Mouse (Mus musculus) T-helper 2 cell (primary cell): Measurements from ENCODE around the gene Layn.

Experiments
- in situ Hi-C: fragments of 300-600 bp; cut with MboI, MseI; formaldehyde crosslinking; loops from one replicate; pipeline ENCODE4 v1.15.1; 2025; ENCODE audit warnings: high pct_unique_total_duplicates

Layn gene

DNA sequence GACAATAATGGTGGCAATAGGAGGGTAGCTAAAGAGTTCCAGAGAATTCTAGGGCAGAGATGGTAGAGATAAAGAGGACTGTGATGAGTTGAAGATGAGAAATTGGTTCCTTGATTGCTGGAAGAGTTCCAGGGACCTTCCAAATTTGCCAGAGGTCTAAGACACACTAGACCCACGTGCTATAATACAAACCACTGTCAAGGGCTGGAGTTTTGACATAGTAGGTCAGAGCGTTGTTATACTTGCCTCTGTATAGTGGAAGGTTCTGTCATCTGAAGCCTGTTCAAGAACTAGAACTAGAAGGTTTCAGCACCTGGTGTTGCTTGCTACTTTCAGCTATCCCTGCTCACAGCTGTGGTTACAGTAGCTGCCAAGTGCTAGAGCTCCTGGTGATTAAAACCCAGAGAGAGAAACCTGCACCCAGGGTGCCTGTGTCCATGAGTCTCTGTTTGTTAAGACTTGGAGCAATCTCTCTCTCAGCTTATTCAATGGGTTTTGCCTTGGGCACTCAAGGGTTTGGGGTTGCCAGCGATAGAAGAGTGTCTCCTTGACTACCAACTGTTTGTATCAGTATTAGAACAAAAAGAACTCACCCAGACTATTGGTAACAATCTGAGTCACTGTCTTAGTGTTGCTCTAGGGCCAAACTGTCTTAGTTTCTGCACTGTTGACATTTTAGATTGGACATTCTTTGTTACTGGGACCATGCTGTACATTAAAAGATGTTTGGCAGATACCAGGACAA is 43.9 kb downstream of the Layn start:
- in situ Hi-C loops = no loop called here

DNA sequence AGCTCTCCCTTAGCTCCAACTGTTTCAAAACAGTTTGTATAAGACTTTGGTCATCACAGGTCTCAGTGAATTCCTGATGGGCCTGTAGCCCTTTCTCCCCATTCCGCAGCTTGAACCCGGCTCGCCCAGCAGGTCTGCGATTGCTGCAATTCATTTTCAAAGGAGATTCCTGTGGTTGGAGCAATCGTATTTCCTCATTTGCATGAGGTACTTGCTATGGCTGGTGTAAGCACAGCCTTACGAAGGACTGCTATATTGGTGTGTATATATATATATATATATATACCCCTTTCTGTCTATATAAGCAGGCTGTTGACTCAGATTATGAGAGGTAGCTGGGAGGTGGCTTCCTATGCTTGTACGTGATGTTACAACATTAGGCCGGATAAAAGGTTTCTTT is 44.6 kb downstream of the Layn start:
- in situ Hi-C loops = no loop called here

DNA sequence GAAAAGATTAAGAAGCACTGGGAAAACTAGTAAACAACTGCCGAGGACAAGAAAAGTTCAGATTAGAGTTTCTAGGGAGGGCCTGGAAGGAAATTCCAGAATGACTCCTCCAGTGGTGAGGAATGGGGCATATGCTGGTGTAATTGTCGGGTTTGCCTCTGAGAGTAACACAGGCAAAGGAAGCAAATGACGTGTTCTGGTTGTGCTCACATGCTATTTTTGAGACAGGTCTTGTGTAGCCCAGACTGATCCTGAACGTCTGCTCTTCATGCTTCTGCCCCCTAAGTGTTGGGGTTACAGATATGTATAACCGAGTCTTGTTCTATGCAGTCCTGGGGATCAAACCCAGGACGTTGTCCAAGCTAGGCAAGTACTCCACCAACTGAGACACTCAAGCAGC is 45.3 kb downstream of the Layn start:
- in situ Hi-C loops = no loop called here

DNA sequence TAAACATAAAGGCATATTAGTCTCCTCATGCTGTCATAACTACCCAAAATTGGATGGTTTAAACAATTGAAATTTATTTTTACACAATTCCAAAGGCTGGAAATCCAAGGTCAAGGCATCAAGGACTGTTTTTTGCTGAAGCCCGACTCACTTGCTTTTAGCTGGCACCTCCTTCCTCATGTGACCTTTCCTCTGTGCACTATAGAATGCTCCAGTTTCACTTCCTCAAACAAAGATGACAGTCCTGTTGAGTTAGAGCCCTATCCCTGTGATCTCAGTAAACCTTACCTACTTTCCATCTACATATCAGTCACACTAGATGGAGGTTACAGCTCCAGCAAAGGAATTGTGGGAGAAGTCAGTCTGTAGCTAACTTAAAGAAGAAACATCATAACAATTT is 46.7 kb downstream of the Layn start:
- in situ Hi-C loops = no loop called here

DNA sequence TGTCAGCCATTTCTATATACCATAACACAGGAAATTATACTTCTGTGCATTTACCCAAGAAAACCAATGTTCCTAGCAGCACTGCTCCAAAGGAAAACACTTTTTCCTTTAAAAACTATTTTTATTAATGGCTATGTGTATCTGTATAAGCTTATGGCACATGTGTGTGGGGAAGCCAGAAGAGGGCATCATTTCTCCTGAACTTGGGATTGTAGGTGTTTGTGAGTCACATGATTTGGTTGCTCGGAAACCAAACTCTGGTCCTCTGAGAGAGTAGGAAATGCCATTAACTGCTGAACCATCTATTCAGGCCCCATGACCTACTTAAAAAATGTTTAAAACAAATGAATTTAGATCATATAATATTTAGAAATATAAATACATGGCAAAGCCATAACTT is 49.9 kb downstream of the Layn start:
- in situ Hi-C loops = no loop called here

DNA sequence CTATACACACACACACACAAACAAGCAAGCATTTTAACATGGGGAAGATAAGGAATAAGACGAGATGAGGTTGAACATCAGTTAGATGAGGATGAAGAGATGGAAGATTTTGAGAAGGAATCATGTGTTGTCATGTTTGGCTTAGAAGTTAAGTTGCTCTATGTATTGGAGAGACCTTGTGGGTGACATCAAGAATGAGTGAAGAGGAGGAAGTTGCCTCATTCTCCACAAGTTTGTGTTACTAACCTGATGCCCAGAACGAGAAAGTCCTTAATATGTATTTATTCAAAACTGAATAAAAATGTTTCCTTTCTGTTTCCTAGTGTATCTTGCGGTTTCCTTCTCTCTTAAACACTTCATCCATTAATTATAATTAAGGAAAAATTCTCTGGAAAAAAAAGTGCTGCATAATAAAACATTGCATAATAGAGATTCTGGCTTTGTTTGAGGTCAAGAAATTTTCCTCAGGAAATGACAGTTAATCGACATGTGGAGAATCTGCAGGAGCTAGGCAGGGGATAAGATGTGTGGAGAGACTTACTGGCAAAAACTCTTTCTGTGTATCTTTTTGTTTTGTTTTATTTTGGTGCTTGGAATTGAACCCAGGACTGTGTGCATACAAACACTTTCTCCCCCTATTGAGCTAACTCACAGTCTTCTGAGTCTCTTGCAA is 55.6 kb downstream of the Layn start:
- in situ Hi-C loops = no loop called here

DNA sequence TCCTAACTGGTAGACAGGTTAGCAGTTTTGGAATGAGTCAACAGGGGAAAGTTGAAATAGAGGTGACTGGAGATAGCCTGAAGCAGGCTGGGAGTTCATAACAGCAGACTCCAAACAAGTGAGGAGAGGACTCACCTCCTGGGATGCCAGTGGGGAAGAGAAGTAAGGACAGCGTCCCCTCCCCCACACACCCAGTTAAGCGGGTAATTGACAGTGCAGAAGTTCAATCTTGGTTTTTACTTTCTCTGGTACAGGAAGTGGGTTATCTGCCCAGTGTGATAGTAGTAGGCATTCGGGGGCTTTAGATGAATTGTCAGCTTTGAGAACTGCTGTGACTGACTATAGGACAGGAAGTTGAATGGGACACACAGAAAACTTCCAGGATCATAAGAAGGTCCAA is 56.5 kb downstream of the Layn start:
- in situ Hi-C loops = no loop called here

DNA sequence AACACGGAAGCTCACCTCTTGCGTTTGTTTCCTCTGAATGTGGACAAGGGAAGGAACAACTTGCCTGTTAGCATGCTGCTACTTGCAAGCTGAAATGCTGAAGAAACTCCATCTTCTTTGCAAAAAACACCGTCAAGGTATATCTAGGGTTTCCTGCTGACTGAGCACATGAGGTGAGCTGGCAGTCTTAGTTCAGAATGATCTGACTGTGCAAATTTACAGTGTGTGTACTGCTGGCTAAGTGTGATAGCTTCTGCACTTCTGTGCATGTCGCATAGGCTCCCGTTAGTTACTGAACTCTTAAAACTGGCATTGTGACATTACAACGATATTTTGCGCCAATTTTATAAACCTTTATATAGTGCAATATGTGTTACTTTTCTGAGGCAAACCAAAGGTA is 57.2 kb downstream of the Layn start:
- in situ Hi-C loops = no loop called here

DNA sequence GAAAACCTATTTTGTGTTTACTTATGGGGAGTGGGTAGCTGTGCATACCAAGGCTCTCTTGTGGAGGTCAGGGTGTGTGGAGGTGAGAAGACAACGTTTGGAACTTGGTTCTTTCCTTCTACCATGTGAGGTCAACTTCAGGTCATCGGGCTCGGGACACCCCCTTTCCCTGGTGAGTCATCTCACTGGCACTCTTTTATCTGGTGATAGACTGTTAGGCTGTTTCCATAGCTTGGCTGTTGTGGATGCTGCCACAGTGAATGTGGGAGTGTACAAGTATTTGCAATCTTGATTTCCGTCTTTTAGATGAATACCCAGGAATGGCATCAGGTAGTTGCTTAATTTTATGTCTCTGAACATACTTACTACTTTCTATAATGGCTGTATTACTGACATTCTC is 61.2 kb downstream of the Layn start:
- in situ Hi-C loops = no loop called here

DNA sequence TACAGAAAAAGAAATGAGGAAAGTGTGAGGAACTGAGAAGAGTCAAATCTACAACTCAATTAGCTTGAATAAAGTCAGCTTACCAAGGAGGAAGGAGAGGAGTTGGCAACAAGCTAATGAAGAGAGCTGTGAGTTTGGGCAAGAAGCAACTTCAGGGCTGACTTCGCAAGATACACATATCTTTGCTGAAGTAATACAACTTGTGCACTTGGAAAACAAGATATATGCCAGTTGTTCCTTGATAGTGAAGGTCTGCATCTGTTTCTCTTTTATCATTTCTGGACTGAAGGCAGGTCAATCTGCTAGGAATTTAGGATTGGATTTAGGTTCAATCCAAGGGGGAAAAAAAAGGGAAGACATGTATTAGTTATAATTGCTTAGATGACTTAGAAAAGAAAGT is 63.2 kb downstream of the Layn start:
- in situ Hi-C loops = no loop called here

DNA sequence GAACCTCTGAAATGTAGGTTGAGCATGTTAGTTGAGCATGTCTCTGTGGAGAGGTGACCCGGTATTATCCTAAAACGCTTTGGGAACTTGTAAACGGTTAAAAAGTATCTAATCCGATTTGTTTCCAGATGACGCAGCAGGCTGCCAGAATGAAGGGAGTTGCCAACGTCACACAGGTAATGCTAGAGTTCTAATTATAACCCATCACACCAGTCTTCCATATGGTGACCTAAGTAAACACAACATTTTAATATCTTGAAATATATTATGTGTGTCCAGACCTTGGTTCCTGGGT is 67.3 kb downstream of the Layn start:
- in situ Hi-C loops = no loop called here

DNA sequence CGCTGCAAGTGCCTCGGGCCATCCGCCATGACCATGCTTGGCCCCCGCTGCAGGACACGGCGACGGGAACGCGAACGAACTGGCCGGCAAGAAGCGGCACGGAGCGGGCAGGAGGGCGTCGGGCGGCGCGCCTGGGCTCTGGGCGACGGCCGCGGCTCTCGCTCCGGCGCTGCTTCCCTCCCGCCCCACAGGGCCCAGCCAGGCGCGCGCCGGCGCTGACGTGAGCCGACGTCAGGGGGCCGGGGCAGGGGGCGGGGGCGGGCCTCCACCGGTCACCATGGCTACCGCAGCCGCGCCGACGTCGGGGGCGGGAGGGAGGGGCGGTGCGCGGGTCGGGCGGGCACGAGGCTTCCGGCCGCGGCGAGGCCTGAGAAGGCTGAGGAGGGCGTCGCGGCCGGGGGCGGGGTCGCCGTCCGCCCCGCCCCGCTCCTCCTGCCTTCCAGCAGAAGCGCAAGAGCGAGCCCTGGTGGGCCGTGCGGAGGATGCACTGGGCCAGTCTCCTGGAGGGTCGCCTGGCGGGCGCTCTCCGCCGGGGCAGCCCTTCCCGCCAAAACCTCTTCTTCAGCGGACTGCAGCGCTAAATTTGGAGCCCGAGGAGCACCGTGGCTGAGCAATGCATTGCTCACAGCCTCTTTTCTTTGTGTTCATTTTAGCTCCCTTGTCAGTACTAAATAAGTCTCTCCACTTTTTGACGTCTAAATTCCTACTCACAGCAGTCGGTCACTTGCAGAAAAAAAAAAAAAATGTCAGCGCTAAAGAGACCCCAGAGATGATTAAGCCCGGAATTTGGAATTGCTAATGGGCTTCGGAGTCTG is 67.8 kb downstream of the Layn start, which contains the start of gene Sik2:
TSS of gene Sik2 (minus strand) at position 233 of the 815 bp plus-strand sequence.
- in situ Hi-C loops = no loop called here

DNA sequence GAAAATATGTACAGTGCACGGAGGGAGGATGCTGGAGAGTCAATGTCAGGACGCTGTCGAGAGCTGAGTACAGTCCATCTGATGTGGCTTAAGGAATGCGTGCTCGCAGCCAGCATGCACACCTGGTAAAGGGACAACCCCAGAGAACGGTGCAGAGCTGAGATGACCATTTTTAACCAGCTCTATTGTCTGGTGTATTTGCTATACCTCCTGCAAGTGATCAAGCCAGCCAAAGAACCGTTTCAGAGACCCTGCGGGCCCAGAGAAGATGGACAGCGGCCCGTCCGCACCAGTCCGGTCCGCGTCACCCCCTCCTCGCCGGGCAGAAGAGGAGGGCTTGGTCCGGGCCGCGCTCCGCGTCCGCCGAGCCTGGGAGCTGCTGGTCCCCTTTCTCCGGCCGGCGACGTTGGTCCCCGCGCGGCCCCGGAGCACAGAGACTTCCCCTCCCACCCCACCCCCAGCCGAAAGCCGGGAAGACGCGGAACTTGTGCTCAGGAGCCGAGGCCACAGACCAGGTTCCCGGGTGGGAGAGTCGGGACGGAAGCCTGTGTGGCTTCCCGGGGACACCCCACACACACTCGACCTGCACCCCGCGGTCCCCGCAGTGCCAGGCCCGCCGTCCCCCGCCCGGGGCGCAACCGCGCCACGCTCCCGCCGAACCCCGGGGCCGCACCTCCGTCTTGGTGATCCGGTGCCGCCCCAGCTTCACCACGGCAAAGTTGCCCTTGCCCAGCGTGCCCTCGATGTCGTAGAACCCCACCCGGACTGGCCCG is 68.6 kb downstream of the Layn start:
- in situ Hi-C loops = no loop called here

DNA sequence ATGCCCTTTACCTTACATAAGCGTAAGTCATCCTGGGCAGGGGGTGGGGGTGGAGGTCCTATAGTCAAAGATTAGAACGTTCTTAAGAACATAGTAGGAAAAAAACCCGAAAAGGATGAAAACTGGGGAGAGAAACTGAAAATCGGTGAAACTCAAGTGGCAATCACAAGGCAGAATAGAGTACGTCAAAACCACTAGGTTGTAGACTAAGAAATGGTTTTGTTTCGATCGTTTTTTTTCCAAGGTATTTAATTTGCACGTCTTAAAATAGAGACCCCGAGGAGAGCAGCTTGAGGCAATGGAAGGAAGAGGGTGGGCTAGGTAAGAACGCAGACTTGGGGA is 69.2 kb downstream of the Layn start:
- in situ Hi-C loops = no loop called here

DNA sequence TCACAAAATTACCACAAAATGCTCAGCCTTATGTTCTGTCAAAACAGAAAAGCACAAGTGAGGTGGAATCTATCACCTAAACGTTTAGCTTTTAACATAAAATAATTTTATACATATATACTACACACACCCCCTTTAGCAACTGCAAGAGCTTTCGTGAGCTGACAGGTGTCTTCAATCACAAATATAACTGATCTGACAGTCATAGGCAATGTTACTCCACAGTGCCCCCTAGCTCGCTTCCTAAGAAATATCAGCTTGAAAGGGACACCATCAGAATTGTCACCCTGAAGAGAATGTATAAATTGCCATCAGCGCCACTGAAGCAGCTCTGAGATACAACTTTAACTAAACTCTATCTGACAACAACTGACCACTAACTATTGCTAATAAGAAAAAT is 70.0 kb downstream of the Layn start:
- in situ Hi-C loops = no loop called here
